Mouse (Mus musculus): ENCODE measurements at regions not wholly inside any gene's neighbourhood (a gene's known extent, or its start where the extent isn't known, plus 50 kb on each side); places are given as distances from the start of the nearest gene placed in this dataset.

DNA sequence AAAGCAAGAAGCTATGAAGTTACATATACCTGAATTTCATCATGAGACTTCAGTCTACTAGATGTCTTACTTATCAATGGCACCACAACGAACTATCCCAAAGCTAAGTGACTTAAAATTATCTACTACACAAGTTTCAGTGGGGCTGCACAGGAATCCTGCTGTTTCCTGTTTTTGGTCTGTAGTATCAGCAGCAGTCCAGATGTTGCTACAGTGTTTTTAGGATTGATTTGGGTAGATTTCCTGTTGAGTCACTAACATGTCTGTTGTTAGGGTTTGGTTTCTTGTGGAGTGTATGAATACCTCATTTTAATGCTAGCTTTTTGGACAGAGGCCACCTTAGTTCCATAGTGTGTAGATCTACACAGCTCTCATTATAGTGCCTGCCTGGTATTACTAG lies 120.8 kb upstream of the Thumpd2 start:
- DNase-seq (ENCODE audit: extremely low read depth, low read depth) = no peak

GRCm38 (mm10) chr17:81180813-81181424 lies 116.0 kb upstream of the Thumpd2 start:
- no peak for DNase-seq (ENCODE audit: extremely low read depth, low read depth)

DNA sequence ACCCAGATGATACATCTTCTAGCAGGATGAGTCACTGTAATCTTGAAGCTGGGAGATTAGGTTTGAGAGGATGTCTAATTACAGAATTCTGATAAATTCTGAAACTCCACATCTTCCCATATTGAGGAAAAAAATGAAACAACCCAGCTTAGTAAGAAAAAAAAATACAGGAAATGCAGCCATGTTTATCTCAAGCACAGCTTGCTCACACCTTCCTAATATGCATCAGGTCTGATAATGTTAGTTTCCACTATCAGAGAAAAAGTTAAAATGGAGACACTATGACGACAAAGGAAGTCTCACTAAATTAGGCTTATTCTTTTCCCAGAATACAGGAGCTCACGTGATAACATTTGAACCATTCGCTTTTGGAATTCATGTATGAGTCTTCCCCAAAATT lies 111.4 kb upstream of the Thumpd2 start:
- DNase-seq (ENCODE audit: extremely low read depth, low read depth) = no peak

DNA sequence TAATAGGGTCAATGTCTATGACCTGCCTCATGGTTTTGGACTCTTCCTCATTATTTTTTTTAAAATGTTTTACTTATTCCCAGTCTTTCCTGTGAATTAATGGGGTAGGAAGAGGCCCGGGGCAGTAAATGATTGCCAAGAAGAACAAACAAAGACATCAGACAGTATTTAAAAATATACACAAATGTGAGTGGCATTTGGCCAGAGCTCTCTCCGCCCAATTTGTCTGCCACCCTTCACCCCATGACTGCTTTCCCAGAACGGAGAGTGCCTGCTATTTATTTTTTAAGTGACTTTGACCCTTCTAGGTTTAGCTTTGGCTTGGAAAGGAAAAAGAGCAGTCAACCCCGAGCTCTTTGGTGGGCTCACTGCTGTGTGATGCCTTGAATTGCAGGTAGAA lies 111.0 kb upstream of the Thumpd2 start:
- no peak for DNase-seq (ENCODE audit: extremely low read depth, low read depth)

DNA sequence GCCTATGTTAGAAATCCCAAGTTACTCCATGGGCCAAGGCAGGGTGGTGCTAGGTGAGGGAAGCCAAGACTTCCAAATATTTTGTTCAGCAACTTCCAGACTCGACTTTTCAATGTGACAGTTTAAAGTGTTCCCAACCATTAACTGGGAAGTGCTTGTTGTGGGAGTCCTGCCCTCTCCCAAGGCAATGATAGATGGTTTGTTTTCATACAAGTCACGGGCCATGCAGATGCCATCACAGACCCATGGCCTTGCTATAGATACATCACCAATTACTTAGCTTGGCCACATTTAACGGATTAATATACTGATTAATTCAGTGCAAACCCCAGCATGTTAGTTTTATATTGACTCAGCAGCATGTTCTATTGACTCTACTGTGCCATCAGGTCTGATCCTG lies 108.1 kb upstream of the Thumpd2 start:
- DNase-seq (ENCODE audit: extremely low read depth, low read depth) = no peak

DNA sequence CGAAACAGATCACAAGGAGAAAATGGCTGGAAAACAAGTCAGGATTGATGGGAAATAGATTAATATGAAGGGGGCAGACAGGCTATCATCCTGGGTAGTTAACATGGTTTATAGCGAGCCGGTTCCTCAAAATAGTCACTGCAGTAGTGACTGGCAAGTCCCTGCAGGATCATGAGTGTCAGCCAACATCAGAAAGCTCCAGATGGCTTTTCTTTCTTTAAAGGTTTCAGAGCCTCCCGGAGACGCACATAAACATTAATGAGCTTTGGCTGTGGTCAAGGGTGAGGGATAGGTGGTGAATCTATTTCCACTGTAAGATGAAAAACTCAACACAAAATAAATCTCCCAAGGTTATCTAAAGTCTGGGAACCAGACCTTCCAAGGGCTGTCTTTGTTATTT lies 104.2 kb upstream of the Thumpd2 start:
- DNase-seq (ENCODE audit: extremely low read depth, low read depth) = no peak

DNA sequence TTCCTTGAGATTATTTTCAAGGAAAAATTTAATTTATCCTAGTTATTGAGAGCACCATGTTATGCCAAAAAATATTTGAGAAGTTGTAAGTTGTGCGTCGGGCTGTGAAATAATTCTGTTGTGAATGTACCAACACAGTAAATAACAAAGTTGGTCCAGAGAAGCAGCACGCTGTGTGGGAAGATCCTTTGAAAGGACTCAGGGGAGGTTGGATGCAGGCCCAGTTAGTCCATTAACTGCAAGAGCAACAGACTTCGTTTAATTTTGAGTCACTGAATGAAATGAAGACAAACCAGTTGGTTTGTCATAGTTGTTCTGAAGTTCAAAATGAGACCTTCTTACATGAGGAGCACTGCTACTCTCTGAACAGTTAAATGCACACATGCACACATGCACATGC lies 85.8 kb upstream of the Thumpd2 start:
- no peak for DNase-seq (ENCODE audit: extremely low read depth, low read depth)

GRCm38 (mm10) chr17:81134702-81135101 lies 69.8 kb upstream of the Thumpd2 start:
- no peak for DNase-seq (ENCODE audit: extremely low read depth, low read depth)

DNA sequence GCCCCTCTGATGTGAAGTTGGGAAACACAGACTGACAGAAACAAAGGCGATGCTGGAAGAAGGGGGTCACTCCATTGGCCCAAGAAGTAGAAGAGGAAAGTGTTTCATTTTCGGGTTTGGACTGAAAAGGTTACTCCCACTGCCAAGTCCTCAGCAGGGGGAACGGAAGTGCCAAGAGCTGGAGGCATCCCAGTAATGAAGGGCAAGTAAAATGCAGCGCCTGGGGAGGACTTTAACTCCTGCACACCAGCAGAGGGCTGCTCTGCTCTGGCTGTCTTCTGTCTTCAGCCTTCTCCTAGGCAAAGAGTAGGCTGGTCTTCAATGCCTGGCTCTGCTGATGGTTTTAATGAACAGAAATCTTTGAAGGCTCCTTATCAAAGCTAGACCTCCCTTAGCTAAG lies 68.3 kb upstream of the Thumpd2 start:
- DNase-seq (ENCODE audit: extremely low read depth, low read depth) = no peak

Data from MEL-GATA-1-ER (cell line).